Mouse (Mus musculus) MEL (cell line): ENCODE results near the gene Smg6. TPM values are rescaled to one million over a fixed set of nuclear protein-coding genes. Genes with fewer than 3 reads are reported as not detected.

ENCODE experiments used
- DNase-seq: peaks from one replicate; pipeline ENCODE4 v3.0.0; 2011; ENCODE audit warnings: low read depth, low spot score
- H3K27ac ChIP-seq: 2 replicates; pipeline ENCODE4 v1.5.1; 2012; ENCODE audit warnings: low read depth, mild to moderate bottlenecking, control low read depth, low read length, moderate library complexity; ENCODE audit not compliant: control insufficient read depth
- H3K27me3 ChIP-seq, 2 experiments: fragments of 150-350 bp in 1 of 2; sonication (generic) in 1 of 2; 2 replicates each; pipeline ENCODE4 v1.6.1; 2012; ENCODE audit warnings: low read length in 2 of 2, mild to moderate bottlenecking in 2 of 2, improper control_type of control experiment in 1 of 2, moderate library complexity in 1 of 2; ENCODE audit not compliant: insufficient read depth in 2 of 2, control insufficient read depth in 1 of 2
- H3K36me3 ChIP-seq, 2 experiments: 2 replicates each; pipeline ENCODE4 v1.6.1; 2012 to 2014; ENCODE audit warnings: low read length in 2 of 2, improper control_type of control experiment in 1 of 2, inconsistent platforms in 1 of 2, mild to moderate bottlenecking in 1 of 2; ENCODE audit not compliant: insufficient read depth in 2 of 2, control insufficient read depth in 1 of 2
- H3K4me1 ChIP-seq, 2 experiments: fragments of 150-350 bp in 1 of 2; sonication (generic) in 1 of 2; 2 replicates each; pipeline ENCODE4 v1.6.1; 2012; ENCODE audit warnings: low read length in 2 of 2, improper control_type of control experiment in 1 of 2, mild to moderate bottlenecking in 1 of 2; ENCODE audit not compliant: insufficient read depth in 2 of 2, control insufficient read depth in 1 of 2
- H3K4me3 ChIP-seq, 2 experiments: fragments of 150-350 bp in 1 of 2; sonication (generic) in 1 of 2; 2 replicates each; pipeline ENCODE4 v1.5.1; 2012; ENCODE audit warnings: low read depth in 2 of 2, low read length in 2 of 2, mild to moderate bottlenecking in 2 of 2, moderate library complexity in 2 of 2, control low read depth in 1 of 2, improper control_type of control experiment in 1 of 2; ENCODE audit not compliant: control insufficient read depth in 1 of 2, insufficient read depth in 1 of 2
- H3K79me2 ChIP-seq: 2 replicates; pipeline ENCODE4 v1.6.1; 2012; ENCODE audit warnings: mild to moderate bottlenecking, low read length, moderate library complexity; ENCODE audit not compliant: control insufficient read depth, poor library complexity, insufficient read depth
- H3K9ac ChIP-seq: 2 replicates; pipeline ENCODE4 v1.6.1; 2012; ENCODE audit warnings: low read depth, mild to moderate bottlenecking, control low read depth, low read length, moderate library complexity; ENCODE audit not compliant: control insufficient read depth, poor library complexity, severe bottlenecking
- H3K9me3 ChIP-seq: fragments of 150-350 bp; sonication (generic); replicated peaks from 2 replicates; pipeline ENCODE4 v1.6.1; 2012; ENCODE audit warnings: mild to moderate bottlenecking, low read length, improper control_type of control experiment, moderate library complexity; ENCODE audit not compliant: insufficient read depth
- CHD1 ChIP-seq: IDR thresholded peaks from 2 replicates; pipeline ENCODE4 v1.6.1; 2012; ENCODE audit warnings: low read depth, mild to moderate bottlenecking, inconsistent platforms, low read length, improper control_type of control experiment
- CHD2 ChIP-seq: IDR thresholded peaks from 2 replicates; pipeline ENCODE4 v1.6.1; 2011; ENCODE audit warnings: low read length, improper control_type of control experiment
- E2F4 ChIP-seq: IDR thresholded peaks from 2 replicates; pipeline ENCODE4 v1.6.1; 2011; ENCODE audit warnings: low read depth, low read length, improper control_type of control experiment, borderline replicate concordance
- ELF1 ChIP-seq: IDR thresholded peaks from 2 replicates; pipeline ENCODE4 v1.6.1; 2014; ENCODE audit warnings: low read depth, mild to moderate bottlenecking, inconsistent platforms, low read length, improper control_type of control experiment, moderate library complexity
- EP300 ChIP-seq, 2 experiments: IDR thresholded peaks; 2 replicates each; pipeline ENCODE4 v1.6.1; 2011; ENCODE audit warnings: improper control_type of control experiment in 2 of 2, low read length in 2 of 2, low read depth in 1 of 2, mild to moderate bottlenecking in 1 of 2
- ETS1 ChIP-seq: IDR thresholded peaks from 2 replicates; pipeline ENCODE4 v1.6.1; 2012; ENCODE audit warnings: low read depth, mild to moderate bottlenecking, inconsistent platforms, low read length, improper control_type of control experiment, moderate library complexity
- GABPA ChIP-seq: IDR thresholded peaks from 2 replicates; pipeline ENCODE4 v1.6.1; 2012; ENCODE audit warnings: low read depth, mild to moderate bottlenecking, inconsistent platforms, low read length, improper control_type of control experiment, moderate library complexity
- GATA1 ChIP-seq: IDR thresholded peaks from 2 replicates; pipeline ENCODE4 v1.6.1; 2011; ENCODE audit warnings: low read depth, low read length, improper control_type of control experiment
- JUND ChIP-seq: IDR thresholded peaks from 2 replicates; pipeline ENCODE4 v1.6.1; 2011; ENCODE audit warnings: low read depth, mild to moderate bottlenecking, improper control_type of control experiment, low read length
- KAT2A ChIP-seq: conservative IDR thresholded peaks from 2 replicates; pipeline ENCODE4 v1.6.1; 2012; ENCODE audit warnings: low read depth, low read length, improper control_type of control experiment, inconsistent platforms
- MAFK ChIP-seq: IDR thresholded peaks from 2 replicates; pipeline ENCODE4 v1.6.1; 2011; ENCODE audit warnings: low read depth, mild to moderate bottlenecking, low read length, improper control_type of control experiment, borderline replicate concordance
- MAZ ChIP-seq: IDR thresholded peaks from 2 replicates; pipeline ENCODE4 v1.6.1; 2012; ENCODE audit warnings: low read depth, mild to moderate bottlenecking, inconsistent platforms, low read length, improper control_type of control experiment
- MYC ChIP-seq: IDR thresholded peaks from 2 replicates; pipeline ENCODE4 v1.6.1; 2011; ENCODE audit warnings: low read depth, mild to moderate bottlenecking, low read length, improper control_type of control experiment, moderate library complexity
- TAL1 ChIP-seq: IDR thresholded peaks from 2 replicates; pipeline ENCODE4 v1.6.1; 2012; ENCODE audit warnings: mild to moderate bottlenecking, inconsistent platforms, low read length, moderate library complexity, mixed read lengths
- TCF12 ChIP-seq: IDR thresholded peaks from 2 replicates; pipeline ENCODE4 v1.6.1; 2014; ENCODE audit warnings: low read depth, mild to moderate bottlenecking, inconsistent platforms, low read length, improper control_type of control experiment, moderate library complexity
- UBTF ChIP-seq: IDR thresholded peaks from 2 replicates; pipeline ENCODE4 v1.6.1; 2012; ENCODE audit warnings: low read depth, mild to moderate bottlenecking, inconsistent platforms, low read length, improper control_type of control experiment, moderate library complexity, borderline replicate concordance; ENCODE audit not compliant: insufficient read depth
- USF2 ChIP-seq, 2 experiments: IDR thresholded peaks; 2 replicates each; pipeline ENCODE4 v1.6.1; 2011 to 2012; ENCODE audit warnings: improper control_type of control experiment in 2 of 2, low read length in 2 of 2, borderline replicate concordance in 1 of 2, inconsistent platforms in 1 of 2, low read depth in 1 of 2, mild to moderate bottlenecking in 1 of 2; ENCODE audit not compliant: insufficient read depth in 1 of 2
- ZC3H11A ChIP-seq: IDR thresholded peaks from 2 replicates; pipeline ENCODE4 v1.6.1; 2012; ENCODE audit warnings: low read depth, mild to moderate bottlenecking, inconsistent platforms, low read length, improper control_type of control experiment
- ZMIZ1 ChIP-seq: IDR thresholded peaks from 2 replicates; pipeline ENCODE4 v1.6.1; 2012; ENCODE audit warnings: low read depth, mild to moderate bottlenecking, inconsistent platforms, low read length, improper control_type of control experiment, moderate library complexity
- polyA plus RNA-seq, 2 experiments: library from polyadenylated mRNA; stranded (reverse) in 1 of 2; unstranded in 1 of 2; fragments of >175 nt in 1 of 2; fragments of >200 nt in 1 of 2; gene quantifications; 2 replicates each; pipeline versions ENCODE4 v1.2.1 to v1.2.4; 2012; ENCODE audit warnings: low replicate concordance in 2 of 2, low read depth in 1 of 2; ENCODE audit not compliant: insufficient read length in 2 of 2, insufficient read depth in 1 of 2, missing spikeins in 1 of 2
- total RNA-seq: library from RNA; depleted of rRNA; stranded (reverse); fragments of 300-350 nt; gene quantifications from 2 replicates; pipeline ENCODE4 v1.2.3, GENCODE M21; 2012

Smg6 gene
- total and polyA plus RNA-seq, 3 experiments = 11.6 to 19.0 TPM; not detected in 1

DNA sequence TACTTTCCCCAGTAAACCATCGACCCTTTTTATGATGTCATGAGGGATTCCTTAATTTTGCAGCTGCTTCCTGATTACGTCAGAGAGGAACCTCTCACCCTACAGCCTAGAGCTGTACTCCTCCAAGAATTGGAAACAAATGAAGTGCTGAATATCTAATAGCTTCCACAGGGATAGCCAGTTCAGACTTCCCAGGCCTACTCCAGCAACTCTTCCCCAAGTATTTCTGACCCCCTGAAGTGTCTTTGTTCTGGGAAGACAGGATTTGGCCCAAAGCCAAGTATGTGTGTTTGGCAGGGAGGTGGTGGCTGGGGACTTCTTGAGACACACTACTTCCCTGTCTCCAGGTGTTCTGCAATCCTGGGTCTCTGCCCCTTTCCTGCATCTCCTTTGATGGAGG, 105.6 kb downstream of the Smg6 start:
- Histone ChIP-seq H3K9ac (no peak overlapping the region), H3K27me3 (no peaks in the 10 kb centered on the region), H3K27ac (no peak overlapping the region), H3K4me1 (peaks cover 25 to 27% of the 10 kb centered on the region in 2 experiments), H3K36me3 (peaks cover 3 to 30% of the 10 kb centered on the region in 2 experiments), H3K79me2 (no peaks in the 10 kb centered on the region), H3K4me3 (no peak overlapping the region), H3K9me3 (no peaks in the 10 kb centered on the region)
- no peak for TF ChIP-seq CHD2
- TF ChIP-seq GATA1 = no peak
- no peak for TF ChIP-seq UBTF
- TF ChIP-seq MAZ = no peak
- no peak for TF ChIP-seq USF2 (IDR thresholded peaks at IDR 0.05; ENCODE audit: borderline replicate concordance in 1 of 2, insufficient read depth in 1 of 2, low read depth in 1 of 2, low read length in 2 of 2)
- TF ChIP-seq CHD1 = no peak
- TF ChIP-seq TAL1 = no peak
- DNase-seq = no peak

DNA sequence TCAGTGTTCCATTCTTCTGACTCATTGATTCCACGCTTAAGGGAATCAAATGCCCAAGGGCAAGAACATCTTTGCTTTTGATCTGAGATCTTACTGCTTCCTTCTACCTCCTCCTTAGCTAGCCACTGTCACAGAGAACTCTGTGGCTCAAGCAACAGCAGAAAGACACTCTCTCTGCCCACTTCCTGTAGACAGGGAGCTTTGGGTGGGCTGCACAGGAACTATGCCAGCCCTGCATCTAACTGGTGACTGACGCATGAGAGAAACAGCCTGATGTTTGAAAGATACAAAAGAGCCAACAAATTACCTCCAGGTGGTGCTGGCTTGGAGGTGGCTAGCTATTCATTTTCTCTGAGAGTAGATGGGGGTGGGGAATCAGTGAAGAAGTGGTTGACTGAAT, 107.3 kb downstream of the Smg6 start:
- Histone ChIP-seq H3K27ac (no peak overlapping the region; the same call in 1 of the 2 replicates), H3K27me3 (no peaks in the 10 kb centered on the region), H3K4me1 (peaks cover 17 to 18% of the 10 kb centered on the region in 2 experiments), H3K9me3 (no peaks in the 10 kb centered on the region), H3K36me3 (peaks cover 3 to 20% of the 10 kb centered on the region in 2 experiments), H3K9ac (no peak overlapping the region)
- peak; percentile 29 for DNase-seq
- TF ChIP-seq KAT2A (no peak), MAFK (no peak), CHD2 (no peak), MYC (no peak), ETS1 (no peak), ZMIZ1 (no peak), E2F4 (no peak), JUND (no peak), GABPA (no peak), UBTF (no peak), MAZ (no peak), ZC3H11A (no peak), TAL1 (no peak), ELF1 (no peak), TCF12 (no peak), EP300 (IDR thresholded peaks at IDR 0.05; ENCODE audit: low read depth in 1 of 2, low read length in 2 of 2) (no peak)
- TF ChIP-seq, all 39 proteins: peak for 0
- Histone ChIP-seq H3K4me3 (no peak overlapping the region), H3K79me2 (no peaks in the 10 kb centered on the region)
